Mouse (Mus musculus) ES-Bruce4 (cell line): ENCODE measurements around the gene Cga. TPM values are rescaled to one million over a fixed set of nuclear protein-coding genes. Genes with fewer than 3 reads are reported as not detected.
"Not testable (repeated sequence)": the region's sequence is repeated elsewhere in the genome, so short reads cannot be mapped to it uniquely, and the experiment has no call there.

Experiments used
- H3K27ac ChIP-seq: 2 replicates; pipeline ENCODE4 v1.5.1; 2012; ENCODE audit warnings: low read length, inconsistent platforms; ENCODE audit not compliant: insufficient read depth
- H3K27me3 ChIP-seq: 2 replicates; pipeline ENCODE4 v1.6.1; 2012; ENCODE audit warnings: mild to moderate bottlenecking, low read length, inconsistent platforms; ENCODE audit not compliant: control insufficient read depth, poor library complexity, insufficient read depth, severe bottlenecking
- H3K36me3 ChIP-seq: 2 replicates; pipeline ENCODE4 v1.6.1; 2012; ENCODE audit warnings: inconsistent platforms, mild to moderate bottlenecking, low read length, moderate library complexity; ENCODE audit not compliant: control insufficient read depth, poor library complexity, insufficient read depth, severe bottlenecking
- H3K4me1 ChIP-seq: one replicate; pipeline ENCODE4 v1.8.1; 2011; ENCODE audit warnings: low read length; ENCODE audit not compliant: control insufficient read depth, insufficient read depth
- H3K4me3 ChIP-seq: 2 replicates; pipeline ENCODE4 v1.5.1; 2011; ENCODE audit warnings: low read depth, mild to moderate bottlenecking, low read length
- H3K9ac ChIP-seq: 2 replicates; pipeline ENCODE4 v1.6.1; 2012; ENCODE audit warnings: low read depth, mild to moderate bottlenecking, inconsistent platforms; ENCODE audit not compliant: poor library complexity, severe bottlenecking
- H3K9me3 ChIP-seq: replicated peaks from 2 replicates; pipeline ENCODE4 v1.6.1; 2012; ENCODE audit warnings: mild to moderate bottlenecking, low read length, inconsistent platforms; ENCODE audit not compliant: control insufficient read depth, poor library complexity, insufficient read depth, severe bottlenecking
- CTCF ChIP-seq: IDR thresholded peaks from one replicate; pipeline ENCODE4 v1.8.1; 2011; ENCODE audit warnings: low read depth, low read length
- EP300 ChIP-seq: IDR thresholded peaks from 2 replicates; pipeline ENCODE4 v1.6.1; 2011; ENCODE audit warnings: low read depth, low read length; ENCODE audit not compliant: insufficient read depth
- POLR2A ChIP-seq: IDR thresholded peaks from one replicate; pipeline ENCODE4 v1.8.1; 2011; ENCODE audit warnings: low read length; ENCODE audit not compliant: insufficient read depth
- polyA plus RNA-seq: library from polyadenylated mRNA; stranded (reverse); fragments of >200 nt; gene quantifications from 2 replicates; pipeline ENCODE4 v1.2.4, GENCODE M21; 2011; ENCODE audit warnings: low read depth; ENCODE audit not compliant: missing spikeins, insufficient read depth, insufficient read length

Gene Cga
- polyA plus RNA-seq, 1 experiment = not detected

DNA sequence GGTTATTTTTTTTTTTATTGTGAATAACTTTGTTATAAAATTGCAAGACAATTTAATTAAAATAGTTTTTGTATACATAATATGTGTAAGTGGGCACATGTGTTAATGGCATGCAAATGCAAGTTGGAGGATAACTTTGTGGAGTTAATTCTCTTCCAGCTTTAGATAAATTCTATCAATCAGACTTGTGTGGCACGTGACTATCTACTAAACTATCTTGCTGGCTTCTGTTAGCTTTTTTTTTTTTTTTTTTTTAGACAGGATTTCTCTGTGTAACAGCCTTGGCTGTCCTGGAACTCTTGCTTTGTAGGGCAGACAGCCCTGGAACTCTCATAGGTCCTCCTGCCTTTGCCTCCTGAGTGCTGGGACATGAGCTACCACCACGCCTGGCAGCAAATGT is 4.9 kb downstream of the Cga start:
- Histone ChIP-seq H3K27ac (no peak overlapping the region), H3K27me3 (no peaks in the 10 kb centered on the region), H3K9ac (no peak overlapping the region), H3K4me3 (no peak overlapping the region), H3K9me3 (no peaks in the 10 kb centered on the region), H3K4me1 (peaks cover under 1% of the 10 kb centered on the region), H3K36me3 (no peaks in the 10 kb centered on the region)
- TF ChIP-seq POLR2A (no peak), EP300 (no peak), CTCF (no peak)

DNA sequence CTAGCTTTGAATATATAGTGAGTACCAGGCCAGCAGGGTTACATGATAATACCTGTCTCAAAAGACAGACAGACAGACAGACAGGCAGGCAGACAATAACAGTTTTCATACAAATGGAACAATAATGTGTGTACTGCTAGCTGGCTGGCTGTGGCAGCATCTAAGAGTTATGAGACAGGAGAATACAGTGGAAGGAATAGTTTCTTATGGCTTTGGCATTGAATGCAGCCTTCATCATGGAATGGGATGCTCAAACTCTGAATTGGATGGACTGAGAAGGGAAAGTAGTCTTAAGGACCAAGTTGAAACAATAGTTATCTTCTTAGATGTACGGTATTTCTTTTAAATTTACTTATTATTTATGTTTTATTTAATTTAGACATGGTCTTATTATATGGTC is 5.7 kb downstream of the Cga start:
- Histone ChIP-seq H3K27ac (no peak overlapping the region), H3K36me3 (no peaks in the 10 kb centered on the region), H3K27me3 (no peaks in the 10 kb centered on the region), H3K4me3 (no peak overlapping the region), H3K9ac (no peak overlapping the region), H3K4me1 (peaks cover 2% of the 10 kb centered on the region), H3K9me3 (no peaks in the 10 kb centered on the region)
- TF ChIP-seq POLR2A (no peak), EP300 (no peak), CTCF (no peak)

DNA sequence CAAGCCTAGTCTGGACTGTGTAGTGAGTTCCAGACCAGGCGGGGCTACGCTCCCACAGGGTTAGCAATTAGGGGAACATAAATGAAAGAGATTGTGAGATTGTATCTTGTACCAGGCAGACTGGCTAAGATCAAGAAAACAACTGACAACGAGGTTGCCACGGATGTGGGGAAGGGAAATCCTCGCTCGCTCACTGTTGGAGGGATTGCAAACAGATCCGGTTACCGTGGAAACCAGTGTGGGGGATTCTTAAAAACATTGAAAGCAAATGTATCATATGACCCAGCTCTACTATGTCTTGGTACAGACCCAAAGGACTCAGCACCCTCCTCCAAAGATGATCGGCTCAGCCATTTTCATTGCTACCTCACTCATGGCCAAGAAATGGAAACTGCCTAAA is 6.6 kb downstream of the Cga start:
- no peak overlapping the region for H3K4me3 ChIP-seq
- no peak overlapping the region for H3K9ac ChIP-seq
- peaks cover 2% of the 10 kb centered on the region for H3K4me1 ChIP-seq
- H3K36me3 ChIP-seq = no peaks in the 10 kb centered on the region
- no peak overlapping the region for H3K27ac ChIP-seq
- TF ChIP-seq EP300 = no peak
- no peak for TF ChIP-seq POLR2A
- no peak for TF ChIP-seq CTCF
- H3K27me3 ChIP-seq = no peaks in the 10 kb centered on the region
- no peaks in the 10 kb centered on the region for H3K9me3 ChIP-seq

DNA sequence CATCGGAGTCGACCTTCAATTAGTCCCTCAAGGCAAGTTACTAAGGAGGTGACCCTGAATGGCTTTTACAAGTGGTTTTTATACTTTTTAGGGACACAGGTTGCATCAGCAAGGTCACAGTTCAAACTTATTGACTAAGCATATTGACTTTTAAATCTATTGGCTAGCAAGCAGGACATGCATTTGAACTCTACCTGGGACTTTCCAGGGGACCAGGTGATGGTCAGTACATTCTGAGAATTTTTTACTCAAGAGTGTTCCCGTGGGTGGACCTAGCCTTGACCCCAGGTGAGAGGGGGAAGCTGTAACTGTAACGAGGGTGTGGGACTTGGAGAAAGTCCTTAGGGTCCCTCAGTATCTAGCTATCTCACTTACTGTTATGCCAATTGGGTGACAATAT is 7.6 kb downstream of the Cga start:
- no peak overlapping the region for H3K9ac ChIP-seq
- no peak overlapping the region for H3K27ac ChIP-seq
- no peak overlapping the region for H3K4me3 ChIP-seq
- no peak for TF ChIP-seq POLR2A
- no peak for TF ChIP-seq CTCF
- TF ChIP-seq EP300 = no peak
- no peaks in the 10 kb centered on the region for H3K36me3 ChIP-seq
- H3K4me1 ChIP-seq = peaks cover 2% of the 10 kb centered on the region
- no peaks in the 10 kb centered on the region for H3K27me3 ChIP-seq
- no peaks in the 10 kb centered on the region for H3K9me3 ChIP-seq

DNA sequence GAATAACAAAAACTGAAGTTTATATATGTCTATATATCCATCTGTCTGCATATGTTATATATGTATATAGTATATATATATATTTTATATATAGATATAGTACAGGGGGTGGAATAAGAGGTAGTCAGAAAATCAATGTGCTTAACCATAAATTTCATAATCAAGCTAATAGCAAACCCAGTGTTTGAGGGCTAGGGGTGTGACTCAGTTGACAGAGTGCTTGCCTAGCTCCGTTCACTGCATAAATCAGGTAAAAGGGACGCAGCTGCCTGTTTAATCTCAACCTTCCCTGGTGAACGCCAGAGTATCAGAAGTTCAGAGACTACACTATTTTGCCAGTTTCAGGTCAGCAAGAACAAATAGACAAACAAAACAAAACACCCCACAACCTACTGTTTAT is 8.0 kb downstream of the Cga start:
- not testable (repeated sequence) for H3K27ac ChIP-seq, H3K27me3 ChIP-seq, H3K4me1 ChIP-seq, H3K4me3 ChIP-seq, H3K9ac ChIP-seq, H3K36me3 ChIP-seq, H3K9me3 ChIP-seq

DNA sequence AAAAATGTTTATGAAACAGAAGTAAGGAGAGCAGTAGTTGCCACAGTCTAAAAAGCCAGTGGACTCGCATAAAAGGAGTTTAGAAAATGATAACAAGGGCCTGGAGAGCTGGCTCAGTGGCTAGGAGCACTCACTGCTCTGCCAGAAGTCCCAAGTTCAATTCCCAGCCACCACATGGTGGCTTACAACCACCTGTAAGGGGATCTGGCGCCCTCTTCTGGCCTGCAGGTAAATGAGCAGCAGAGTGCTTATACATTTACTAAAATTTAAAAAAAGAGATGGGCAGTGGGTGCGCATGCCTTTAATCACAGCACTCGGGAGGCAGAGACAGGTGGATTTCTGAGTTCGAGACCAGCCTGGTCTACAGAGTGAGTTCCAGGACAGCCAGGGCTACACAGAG is 11.8 kb downstream of the Cga start:
- H3K4me3 ChIP-seq = no peak overlapping the region
- 0 out of 2 replicates have a peak, but pooled peaks have one; percentile 31 for TF ChIP-seq EP300
- no peak for TF ChIP-seq POLR2A
- TF ChIP-seq CTCF = peak; percentile 77
- no peaks in the 10 kb centered on the region for H3K36me3 ChIP-seq
- H3K9ac ChIP-seq = no peak overlapping the region
- peaks cover 3% of the 10 kb centered on the region for H3K4me1 ChIP-seq
- no peak overlapping the region for H3K27ac ChIP-seq
- H3K9me3 ChIP-seq = no peaks in the 10 kb centered on the region
- no peaks in the 10 kb centered on the region for H3K27me3 ChIP-seq
